Mouse (Mus musculus) embryonic stem cell, embryonic (primary cell): Measurements from ENCODE around the gene Anapc16.

ENCODE experiments used
- CTCF ChIA-PET, 4 experiments: fragments of 300-600 bp in 2 of 4; fragments of 350-600 bp in 2 of 4; sonication (Branson Sonifier 250); formaldehyde crosslinking; loops; one replicate each; lab custom pipeline; 2022; ENCODE audit warnings: inconsistent platforms in 2 of 4; lab: Charles Lee
- POLR2A ChIA-PET, 4 experiments: fragments of 300-600 bp in 2 of 4; fragments of 350-600 bp in 2 of 4; sonication (Branson Sonifier 250); formaldehyde crosslinking; loops; one replicate each; lab custom pipeline; 2022; ENCODE audit warnings: antibody characterized with exemption in 4 of 4, inconsistent platforms in 1 of 4; lab: Charles Lee

Gene Anapc16

GRCm38 (mm10) chr10:59939081-59939480 is 63.9 kb downstream of the Anapc16 start:
- CTCF ChIA-PET, result interaction anchor here in 2 of 4 experiments (0.7 to 1.3 kb wide), 3 partner anchors 40 to 307 kb away, joined by 3 to 4 read pairs (median 3); no protein-coding TSS in a partner anchor
- POLR2A ChIA-PET, result interaction anchor here in 2 of 4 experiments (0.5 to 1.7 kb wide), 5 partner anchors 12 to 93 kb away, joined by 3 to 6 read pairs (median 3); partner anchors contain the start of gene Ddit4 (in 2 of the 2)

- POLR2A ChIA-PET, result interaction anchor here in 2 of 4 experiments (0.5 to 1.7 kb wide), 6 partner anchors 12 to 274 kb away, joined by 3 to 6 read pairs (median 3); partner anchors contain the start of gene Ddit4 (in 2 of the 2)
- CTCF ChIA-PET, result interaction anchor here in 2 of 4 experiments (0.7 to 1.3 kb wide), 3 partner anchors 39 to 308 kb away, joined by 3 to 4 read pairs (median 3); no protein-coding TSS in a partner anchor
These were observed 64.3 kb downstream of the Anapc16 start for GRCm38 (mm10) chr10:59938662-59939061.
